Mouse (Mus musculus) MEL (cell line): ENCODE measurements at regions not wholly inside any gene's neighbourhood (a gene's known extent, or its start where the extent isn't known, plus 50 kb on each side); places are given as distances from the start of the nearest gene placed in this dataset.

Experiments used
- CTCF ChIP-seq, 3 experiments: IDR thresholded peaks in 2 of 3; conservative IDR thresholded peaks in 1 of 3; 2 replicates each; pipeline ENCODE4 v1.5.1; 2011 to 2012; ENCODE audit warnings: low read length in 3 of 3, low read depth in 2 of 3, mild to moderate bottlenecking in 2 of 3, improper control_type of control experiment in 1 of 3, inconsistent platforms in 1 of 3, mixed read lengths in 1 of 3, moderate library complexity in 1 of 3; ENCODE audit not compliant: control insufficient read depth in 1 of 3, insufficient read depth in 1 of 3, poor library complexity in 1 of 3, severe bottlenecking in 1 of 3
- ETS1 ChIP-seq: IDR thresholded peaks from 2 replicates; pipeline ENCODE4 v1.6.1; 2012; ENCODE audit warnings: low read depth, mild to moderate bottlenecking, inconsistent platforms, low read length, improper control_type of control experiment, moderate library complexity
- RAD21 ChIP-seq: IDR thresholded peaks from 2 replicates; pipeline ENCODE4 v1.6.1; 2011; ENCODE audit warnings: mild to moderate bottlenecking, low read depth, low read length, improper control_type of control experiment
- ZC3H11A ChIP-seq: IDR thresholded peaks from 2 replicates; pipeline ENCODE4 v1.6.1; 2012; ENCODE audit warnings: low read depth, mild to moderate bottlenecking, inconsistent platforms, low read length, improper control_type of control experiment

DNA sequence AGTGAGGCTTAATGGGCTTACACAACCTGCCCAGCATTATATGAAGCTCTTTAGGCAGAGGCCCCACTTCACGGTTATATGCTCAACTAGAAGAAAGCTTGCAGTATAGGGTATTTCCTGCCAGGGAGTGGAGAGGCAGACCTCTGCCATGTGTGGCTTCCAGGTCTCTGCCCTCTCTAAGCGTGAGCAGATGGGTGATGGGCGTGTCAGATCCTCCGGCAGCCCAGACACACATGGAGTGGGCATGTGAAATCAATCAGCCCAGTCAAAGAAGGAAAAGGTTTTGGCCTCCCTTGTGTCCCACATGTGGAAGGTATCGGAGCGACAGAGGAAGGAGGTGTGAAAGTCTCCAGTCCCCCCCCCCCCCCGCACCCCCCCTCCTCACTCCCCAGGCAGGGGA, 102.3 kb upstream of the Runx1 start:
- TF ChIP-seq RAD21, result no peak
- TF ChIP-seq ETS1, result no peak
- TF ChIP-seq CTCF (IDR thresholded peaks at IDR 0.05 in 2 of 3, conservative IDR thresholded peaks at IDR 0.05 in 1 of 3; ENCODE audit: control insufficient read depth in 1 of 3, insufficient read depth in 1 of 3, low read depth in 2 of 3, low read length in 3 of 3, poor library complexity in 1 of 3, severe bottlenecking in 1 of 3), result no peak
- no peak for TF ChIP-seq ZC3H11A
